Mouse (Mus musculus) hindbrain, embryonic 14.5 days (tissue): ENCODE results near the gene Bnip2. TPM values are rescaled to one million over a fixed set of nuclear protein-coding genes. Genes with fewer than 3 reads are reported as not detected.

Source experiments
- ATAC-seq: fragments of 200-750 bp; cut with Nextera tagmentation; 2 replicates; pipeline ENCODE4 v1.8.0; 2017; ENCODE audit warnings: moderate number of reproducible peaks, mild to moderate bottlenecking, moderate TSS enrichment, moderate library complexity; ENCODE audit not compliant: low FRiP score
- DNase-seq: peaks from one replicate; pipeline ENCODE4 v3.0.0-alpha.2; 2015; ENCODE audit warnings: low spot score
- H3K27ac ChIP-seq: fragments of 300-500 bp; sonication (generic); 2 replicates; pipeline ENCODE4 v1.5.1; 2014; ENCODE audit warnings: mild to moderate bottlenecking, moderate library complexity
- H3K27me3 ChIP-seq: fragments of 300-500 bp; sonication (generic); 2 replicates; pipeline ENCODE4 v1.6.1; 2014; ENCODE audit warnings: mild to moderate bottlenecking, low read length, mixed read lengths; ENCODE audit not compliant: control insufficient read depth, insufficient read depth
- H3K36me3 ChIP-seq: fragments of 300-500 bp; sonication (generic); replicated peaks from 2 replicates; pipeline ENCODE4 v1.6.1; 2014; ENCODE audit not compliant: control insufficient read depth, insufficient read depth
- H3K4me1 ChIP-seq: fragments of 300-500 bp; sonication (generic); replicated peaks from 2 replicates; pipeline ENCODE4 v1.6.1; 2014; ENCODE audit warnings: antibody characterized with exemption, low read length, mixed read lengths; ENCODE audit not compliant: control insufficient read depth, insufficient read depth
- H3K4me2 ChIP-seq: fragments of 300-500 bp; sonication (generic); replicated peaks from 2 replicates; pipeline ENCODE4 v1.6.1; 2014; ENCODE audit warnings: mild to moderate bottlenecking, moderate library complexity
- H3K4me3 ChIP-seq: fragments of 300-500 bp; sonication (generic); replicated peaks from 2 replicates; pipeline ENCODE4 v1.5.1; 2014; ENCODE audit warnings: mild to moderate bottlenecking, low read length
- H3K9ac ChIP-seq: fragments of 300-500 bp; sonication (generic); 2 replicates; pipeline ENCODE4 v1.6.1; 2014
- H3K9me3 ChIP-seq: fragments of 300-500 bp; sonication (generic); 2 replicates; pipeline ENCODE4 v1.6.1; 2016; ENCODE audit warnings: low read length; ENCODE audit not compliant: control insufficient read depth
- WGBS: fragments of 180-500 bp; shearing (Covaris S2); extraction: QIAGEN DNeasy Blood & Tissue Kit; methylation state at CpG from one replicate; pipeline ENCODE4 v1.1.7; 2014; 5-methylcytosine and 5-hydroxymethylcytosine counted together
- polyA plus RNA-seq: library from polyadenylated mRNA; unstranded; fragments of >200 nt; fragmentation: Nextera tagmentation; extraction: Ambion mirVana; gene quantifications from 2 replicates; pipeline ENCODE4 v1.2.1, GENCODE M21; 2014

Gene Bnip2
- polyA plus RNA-seq, 1 experiment from 2014 or later: 72.3 TPM

- no peaks in the 10 kb centered on the region for H3K27me3 ChIP-seq
- H3K9me3 ChIP-seq: no peaks in the 10 kb centered on the region
- H3K27ac ChIP-seq: no peak overlapping the region
- no peak overlapping the region for H3K4me3 ChIP-seq
- ATAC-seq (no peak), DNase-seq (no peak)
- H3K36me3 ChIP-seq: no peaks in the 10 kb centered on the region
- WGBS: 28% methylated on average over 3 of the region's 3 CpGs
- H3K4me1 ChIP-seq: no peaks in the 10 kb centered on the region
- no peak overlapping the region for H3K9ac ChIP-seq
- no peak overlapping the region for H3K4me2 ChIP-seq
Measured at GRCm38 (mm10) chr9:70049416-70049783, 60.1 kb downstream of the Bnip2 start.

- H3K36me3 ChIP-seq: no peaks in the 10 kb centered on the region
- ATAC-seq: no peak
- 53% methylated on average over 8 of the region's 8 CpGs for WGBS
Measured at GRCm38 (mm10) chr9:70049839-70050238, 60.6 kb downstream of the Bnip2 start.

GRCm38 (mm10) chr9:70052730-70053129, 63.5 kb downstream of the Bnip2 start:
- no peaks in the 10 kb centered on the region for H3K4me1 ChIP-seq
- H3K4me2 ChIP-seq: no peak overlapping the region
- DNase-seq: no peak
- H3K27me3 ChIP-seq: no peaks in the 10 kb centered on the region
- H3K27ac ChIP-seq: no peak overlapping the region
- H3K36me3 ChIP-seq: no peaks in the 10 kb centered on the region
- 49% methylated on average over 3 of the region's 3 CpGs for WGBS
- no peaks in the 10 kb centered on the region for H3K9me3 ChIP-seq
- no peak overlapping the region for H3K9ac ChIP-seq
- no peak for ATAC-seq
- no peak overlapping the region for H3K4me3 ChIP-seq

More at GRCm38 (mm10) chr9:70049839-70050238, 60.6 kb downstream of the Bnip2 start:
- no peak for DNase-seq
- no peak overlapping the region for H3K9ac ChIP-seq
- no peak overlapping the region for H3K27ac ChIP-seq
- no peaks in the 10 kb centered on the region for H3K9me3 ChIP-seq
- H3K4me3 ChIP-seq: no peak overlapping the region
- H3K4me1 ChIP-seq: no peaks in the 10 kb centered on the region
- no peaks in the 10 kb centered on the region for H3K27me3 ChIP-seq
- H3K4me2 ChIP-seq: no peak overlapping the region

GRCm38 (mm10) chr9:70053411-70053810, 64.1 kb downstream of the Bnip2 start:
- Histone ChIP-seq H3K9ac (no peak overlapping the region), H3K4me1 (no peaks in the 10 kb centered on the region), H3K36me3 (no peaks in the 10 kb centered on the region), H3K4me2 (no peak overlapping the region), H3K27ac (no peak overlapping the region), H3K27me3 (no peaks in the 10 kb centered on the region), H3K9me3 (no peaks in the 10 kb centered on the region), H3K4me3 (no peak overlapping the region)
- ATAC-seq: no peak
- WGBS: 48% methylated on average over 3 of the region's 3 CpGs
- DNase-seq: no peak

Other genes starting within 250 kb of the Bnip2 start
- 5.2 and 6.1 TPM in 2 replicates for gene Foxb1, start 228.5 kb upstream of the Bnip2 start, polyA plus RNA-seq
- gene Gtf2a2, start 23.1 kb downstream of the Bnip2 start, polyA plus RNA-seq: 192 and 227 TPM in 2 replicates
- 0.04 TPM in 1 of 2 replicates, not detected in the other for gene Gcnt3, start 48.6 kb downstream of the Bnip2 start, polyA plus RNA-seq
- 12.9 TPM in 2 replicates for gene Fam81a, start 153.1 kb downstream of the Bnip2 start, polyA plus RNA-seq
- 7.8 and 7.9 TPM in 2 replicates for gene Myo1e, start 217.9 kb downstream of the Bnip2 start, polyA plus RNA-seq